Mouse (Mus musculus): ENCODE data around the gene Fam171a2. TPM values are rescaled to one million over a fixed set of nuclear protein-coding genes. Genes with fewer than 3 reads are reported as not detected.
"Not testable (repeated sequence)": the region's sequence is repeated elsewhere in the genome, so short reads cannot be mapped to it uniquely, and the experiment has no call there.

The Fam171a2 gene
- total RNA-seq, 2 experiments from 2014 or later = 117 to 123 TPM

- H3K27ac ChIP-seq = no peak overlapping the region
- no peak for TF ChIP-seq CTCF (IDR thresholded peaks at IDR 0.05)
- intact Hi-C loops (cut with DNase I) = no loop called here
- H3K4me3 ChIP-seq = no peak overlapping the region
- no peak for DNase-seq (ENCODE audit: extremely low spot score in 1 of 2, low spot score in 2 of 2)
Observed at GRCm38 (mm10) chr11:102415034-102415802, 32.3 kb downstream of the Fam171a2 start.

DNA sequence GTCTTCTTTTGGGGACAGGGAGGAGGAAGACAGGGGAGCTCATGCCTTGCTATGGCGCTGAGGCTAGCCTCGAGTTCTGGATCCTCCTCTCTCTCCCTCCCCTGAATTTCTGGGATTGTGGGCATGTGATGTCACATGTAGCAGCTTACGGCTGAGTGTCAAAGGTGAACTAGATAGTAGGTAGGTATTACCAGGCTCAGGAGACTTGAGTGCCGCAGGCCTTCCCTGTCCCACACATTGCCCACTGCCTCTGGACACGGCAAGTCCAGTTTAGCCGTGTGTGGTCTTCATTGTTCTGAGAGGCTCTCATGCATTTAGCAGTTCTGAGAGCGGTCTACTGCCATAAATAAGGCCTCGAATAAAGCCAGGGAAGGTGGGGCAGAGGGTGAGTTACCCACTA is 34.4 kb downstream of the Fam171a2 start:
- H3K4me3 ChIP-seq = no peak overlapping the region
- TF ChIP-seq CTCF (IDR thresholded peaks at IDR 0.05) = no peak
- DNase-seq (ENCODE audit: extremely low spot score in 1 of 2, low spot score in 2 of 2) = no peak
- no peak overlapping the region for H3K27ac ChIP-seq
- intact Hi-C loops (cut with DNase I) = no loop called here

DNA sequence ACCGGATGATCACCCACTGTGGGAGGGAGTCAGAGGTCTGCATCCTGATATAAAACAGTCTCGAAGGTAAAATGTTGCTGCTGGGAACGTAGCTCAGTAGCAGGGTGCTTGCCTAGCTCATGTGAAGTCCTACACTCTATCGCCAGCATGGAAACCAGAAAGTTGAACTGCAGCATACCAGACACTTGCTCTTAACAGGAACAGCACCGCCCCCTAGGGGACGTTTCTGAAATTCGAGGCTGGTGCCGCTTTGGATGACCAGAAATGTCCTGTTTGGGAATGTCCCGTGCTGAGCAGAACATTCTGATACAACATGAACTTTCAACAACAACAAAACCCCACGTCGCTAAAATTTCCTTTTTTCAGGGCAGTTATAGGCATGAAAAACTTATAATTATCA is 35.8 kb downstream of the Fam171a2 start:
- intact Hi-C loops (cut with DNase I) = loop anchor here (1.0 to 2.0 kb wide), 3 partner anchors 19 to 115 kb away; partner anchors contain the start of genes Atxn7l3 and Grn

GRCm38 (mm10) chr11:102411061-102411460 is 36.4 kb downstream of the Fam171a2 start:
- DNase-seq (ENCODE audit: extremely low spot score in 1 of 2, low spot score in 2 of 2) = no peak
- intact Hi-C loops (cut with DNase I) = loop anchor here (1.0 to 2.0 kb wide), 3 partner anchors 20 to 115 kb away; partner anchors contain the start of genes Atxn7l3 and Grn
- TF ChIP-seq CTCF (IDR thresholded peaks at IDR 0.05) = no peak
- Histone ChIP-seq H3K27ac (no peak overlapping the region), H3K4me3 (no peak overlapping the region)

More for the DNA sequence above, 35.8 kb downstream of the Fam171a2 start:
- no peak overlapping the region for H3K4me3 ChIP-seq
- peak; percentile 82 to 89 for DNase-seq (ENCODE audit: extremely low spot score in 1 of 2, low spot score in 2 of 2)
- no peak overlapping the region for H3K27ac ChIP-seq
- TF ChIP-seq CTCF (IDR thresholded peaks at IDR 0.05) = peak; percentile 89

GRCm38 (mm10) chr11:102410345-102410744 is 37.1 kb downstream of the Fam171a2 start:
- H3K27ac ChIP-seq; DNase-seq (ENCODE audit: extremely low spot score in 1 of 2, low spot score in 2 of 2); H3K4me3 ChIP-seq: not testable (repeated sequence)
- intact Hi-C loops (cut with DNase I) = loop anchor here (2.0 kb wide), 2 partner anchors 20 to 102 kb away; partner anchors contain the start of gene Grn

DNA sequence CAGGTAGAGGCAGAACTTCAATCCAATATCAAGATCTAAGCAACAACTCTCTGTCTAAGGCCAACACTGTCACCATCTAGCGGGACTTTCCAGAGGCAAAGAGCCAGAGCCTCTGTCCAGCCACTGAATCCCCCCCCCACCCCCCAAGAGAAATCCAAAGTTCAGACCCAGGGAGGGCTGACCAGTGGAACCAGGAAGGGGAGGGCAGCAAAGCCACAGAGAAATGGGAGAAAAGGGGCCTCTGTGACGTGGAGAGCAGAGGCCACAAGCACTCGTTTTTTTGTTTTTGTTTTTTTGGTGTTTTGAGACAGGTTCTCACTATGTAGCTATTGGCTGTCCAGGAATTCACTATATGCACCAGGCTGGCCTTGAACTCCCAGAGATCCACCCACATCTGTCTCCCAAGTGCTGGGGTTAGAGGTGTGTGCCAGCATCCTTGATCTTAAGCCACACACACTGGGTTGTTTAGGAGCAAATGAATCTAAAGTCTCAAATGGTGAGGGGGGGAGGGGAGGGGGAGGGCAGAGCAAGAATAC is 37.6 kb downstream of the Fam171a2 start:
- no peak for TF ChIP-seq CTCF (IDR thresholded peaks at IDR 0.05)
- Histone ChIP-seq H3K4me3 (no peak overlapping the region), H3K27ac (no peak overlapping the region)
- DNase-seq (ENCODE audit: extremely low spot score in 1 of 2, low spot score in 2 of 2) = no peak
- intact Hi-C loops (cut with DNase I) = loop anchor here (2.0 kb wide), 3 partner anchors 17 to 101 kb away; partner anchors contain the start of genes Grn and Rundc3a

GRCm38 (mm10) chr11:102408888-102409794 is 38.3 kb downstream of the Fam171a2 start:
- TF ChIP-seq CTCF (IDR thresholded peaks at IDR 0.05) = no peak
- peak overlapping the region; percentile 38 for H3K4me3 ChIP-seq
- intact Hi-C loops (cut with DNase I) = loop anchor here (1.0 to 2.0 kb wide), 2 partner anchors 16 to 93 kb away; partner anchors contain the start of gene Rundc3a
- no peak for DNase-seq (ENCODE audit: extremely low spot score in 1 of 2, low spot score in 2 of 2)
- peak overlapping the region; percentile 77 for H3K27ac ChIP-seq

DNA sequence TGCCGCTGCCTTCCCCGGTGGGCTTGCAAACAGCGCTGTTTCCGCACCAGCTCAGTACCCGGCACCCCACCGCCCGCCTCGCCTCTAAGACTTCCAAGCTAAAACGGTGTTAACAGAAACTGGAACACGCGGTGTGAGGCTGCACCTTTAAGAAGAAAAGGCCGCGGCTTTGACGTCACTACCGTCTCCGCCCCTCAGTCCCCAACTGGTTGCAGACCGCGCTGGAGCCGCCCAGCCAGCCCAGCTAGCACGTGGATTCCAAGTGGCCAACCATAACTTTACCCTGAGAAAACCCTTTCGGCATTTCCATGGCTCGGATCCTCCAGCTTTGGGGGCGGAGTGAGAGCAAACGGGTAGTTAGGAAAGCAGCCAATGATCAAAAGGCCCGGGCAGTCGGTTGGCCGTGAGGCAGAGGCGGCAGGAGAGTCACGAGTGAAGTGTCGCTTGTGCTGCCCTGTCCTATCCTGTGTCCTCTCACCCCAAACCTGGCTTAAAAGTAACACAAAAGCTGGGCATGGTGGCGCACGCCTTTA is 39.1 kb downstream of the Fam171a2 start:
- TF ChIP-seq CTCF (IDR thresholded peaks at IDR 0.05) = no peak
- DNase-seq (ENCODE audit: extremely low spot score in 1 of 2, low spot score in 2 of 2) = peak; percentile 94 to 95
- intact Hi-C loops (cut with DNase I) = loop anchor here (1.0 to 2.0 kb wide), 2 partner anchors 16 to 92 kb away; partner anchors contain the start of gene Rundc3a
- Histone ChIP-seq H3K4me3 (peak overlapping the region; percentile 80), H3K27ac (peak overlapping the region; percentile 93)

GRCm38 (mm10) chr11:102407834-102408215 is 39.7 kb downstream of the Fam171a2 start, which contains the start of gene Slc25a39:
Gene Slc25a39 (minus strand): TSS chr11:102407946.
- H3K4me3 ChIP-seq = peak within 1 kb of the TSS; percentile 80
- intact Hi-C loops (cut with DNase I) = loop anchor here (1.0 to 2.0 kb wide), 2 partner anchors 15 to 92 kb away; partner anchors contain the start of gene Rundc3a
- no peak for DNase-seq (ENCODE audit: extremely low spot score in 1 of 2, low spot score in 2 of 2)
- no peak for TF ChIP-seq CTCF (IDR thresholded peaks at IDR 0.05)
- peak within 1 kb of the TSS; percentile 93 for H3K27ac ChIP-seq

DNA sequence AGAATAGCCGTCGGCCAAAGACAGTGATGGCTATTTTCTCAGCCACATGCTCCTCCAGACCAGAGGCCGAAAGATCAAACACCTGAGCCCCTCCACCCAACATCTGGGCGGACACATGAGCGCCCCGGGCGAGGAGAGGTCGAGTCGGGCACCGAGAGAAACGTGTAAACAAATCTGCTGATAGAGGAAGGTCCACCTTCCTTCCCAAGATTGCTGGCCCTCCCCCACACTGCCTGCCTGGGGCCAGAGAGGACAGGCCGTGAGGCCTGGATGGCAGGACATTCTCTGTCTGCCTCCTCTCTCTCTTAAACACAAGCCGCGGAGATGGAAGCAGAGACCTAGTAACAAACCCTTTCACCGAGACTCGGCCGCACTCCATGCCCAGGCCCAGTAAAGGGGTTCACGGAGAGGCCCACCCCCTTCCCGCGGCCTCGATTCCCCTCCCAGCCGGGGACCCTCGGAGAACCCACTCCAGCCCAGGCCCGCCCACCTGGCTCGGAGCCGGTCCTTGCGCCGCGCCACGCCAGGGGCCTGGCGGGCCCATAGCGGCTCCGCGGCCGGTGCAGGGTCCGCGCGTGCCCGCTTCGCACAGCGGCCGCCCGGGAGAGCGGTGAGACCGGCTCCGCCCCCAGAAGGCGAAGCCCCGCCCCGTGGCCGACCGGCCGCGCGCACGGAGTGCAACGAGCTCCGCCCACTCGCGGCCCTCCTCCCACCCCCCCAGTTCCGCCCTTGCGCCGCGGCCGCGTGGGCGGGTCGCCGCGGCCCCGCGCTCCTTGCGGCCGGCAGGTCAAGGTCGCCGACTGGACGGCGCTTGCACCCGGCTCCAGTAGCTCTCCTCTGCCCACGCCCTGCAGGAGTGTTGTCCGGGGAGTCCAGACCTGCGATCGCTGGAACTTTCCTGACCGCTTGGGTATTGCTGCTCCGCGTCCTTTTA is 40.3 kb downstream of the Fam171a2 start:
- Histone ChIP-seq H3K4me3 (peak overlapping the region; percentile 80), H3K27ac (peak overlapping the region; percentile 93)
- no peak for TF ChIP-seq CTCF (IDR thresholded peaks at IDR 0.05)
- peak; percentile 89 to 90 for DNase-seq (ENCODE audit: extremely low spot score in 1 of 2, low spot score in 2 of 2)
- intact Hi-C loops (cut with DNase I) = no loop called here

All from left cerebral cortex, adult 2 months (tissue).